Mouse (Mus musculus) lung, postnatal 0 days (tissue): ENCODE measurements at regions not wholly inside any gene's neighbourhood (a gene's known extent, or its start where the extent isn't known, plus 50 kb on each side); places are given as distances from the start of the nearest gene placed in this dataset.

ENCODE experiments used
- CTCF ChIP-seq: IDR thresholded peaks from 2 replicates; pipeline ENCODE4 v1.5.1; 2016; ENCODE audit warnings: antibody characterized with exemption, mild to moderate bottlenecking
- EP300 ChIP-seq: IDR thresholded peaks from 2 replicates; pipeline ENCODE4 v1.6.1; 2016; ENCODE audit warnings: antibody characterized with exemption, mild to moderate bottlenecking, control low read depth

DNA sequence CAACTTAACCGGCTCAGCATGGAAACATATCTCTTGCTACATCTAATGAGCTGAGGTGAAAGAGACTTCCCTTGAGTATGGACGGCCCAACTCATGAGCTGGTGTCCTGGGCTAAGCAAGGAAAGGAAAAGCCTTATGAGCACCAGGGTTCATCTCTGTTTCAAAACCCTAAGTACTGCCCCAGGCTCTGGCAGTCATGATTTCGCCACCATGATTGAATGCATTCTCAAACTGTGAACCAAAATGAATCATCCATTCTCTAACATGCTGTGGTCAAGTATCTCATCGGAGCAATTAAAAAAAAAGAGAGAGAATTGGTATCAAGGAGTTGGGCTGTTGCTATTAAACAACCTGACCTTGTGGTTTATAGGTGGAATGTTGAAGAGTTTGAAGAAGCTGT is 803.4 kb upstream of the Sox9 start:
- TF ChIP-seq EP300, result no peak
- no peak for TF ChIP-seq CTCF
